Mouse (Mus musculus) mouse trophoblast stem cell (cell line): ENCODE measurements around the gene Uqcr11.

Source experiments
- in situ Hi-C, 2 experiments: fragments of 300-500 bp; cut with MseI, MboI; formaldehyde crosslinking; loops; 2 replicates in 1 of 2; 3 replicates in 1 of 2; pipeline ENCODE4 v1.15.1; 2025

Gene Uqcr11

DNA sequence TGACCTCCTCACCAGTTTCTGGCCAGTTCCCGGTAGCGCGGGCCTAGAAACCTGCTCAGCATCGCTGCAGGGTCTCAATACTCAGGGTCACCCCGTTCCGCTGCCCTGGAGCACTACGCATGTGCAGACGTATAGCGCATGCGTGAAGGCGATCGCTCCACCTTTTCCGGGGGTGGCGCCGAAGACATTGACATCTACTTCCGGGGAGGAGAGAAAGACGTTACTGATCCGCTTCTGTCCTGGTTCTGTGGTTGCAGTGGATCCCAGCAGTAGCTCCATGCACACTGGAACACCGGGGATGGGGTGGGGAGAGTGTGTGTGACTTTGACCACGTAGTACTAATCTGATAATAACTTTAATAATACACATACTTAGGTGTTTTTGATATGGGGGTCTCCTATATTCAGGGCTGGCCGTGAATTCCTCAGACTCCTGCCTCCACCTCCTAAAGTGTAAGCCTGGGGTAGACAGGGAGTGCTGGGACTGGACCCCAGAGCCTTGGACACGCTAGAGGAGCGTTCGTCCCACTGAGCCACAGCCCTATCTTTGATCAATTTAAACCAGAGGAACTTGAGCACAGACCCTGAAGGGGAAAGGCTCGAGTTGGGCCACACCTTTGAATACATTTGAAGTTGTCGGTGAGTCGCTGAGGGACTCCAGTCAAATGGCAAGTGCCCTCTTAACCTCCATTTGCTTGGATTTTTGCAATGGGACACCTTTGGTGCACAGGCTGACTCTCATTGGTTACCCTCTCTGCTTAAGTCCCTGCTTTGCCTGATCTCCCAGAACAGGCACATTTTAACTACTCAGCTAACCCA, at the start of gene Uqcr11:
Uqcr11 (minus strand) TSS at position 147 of the 818 bp plus-strand sequence.
- in situ Hi-C loops = no loop called here

DNA sequence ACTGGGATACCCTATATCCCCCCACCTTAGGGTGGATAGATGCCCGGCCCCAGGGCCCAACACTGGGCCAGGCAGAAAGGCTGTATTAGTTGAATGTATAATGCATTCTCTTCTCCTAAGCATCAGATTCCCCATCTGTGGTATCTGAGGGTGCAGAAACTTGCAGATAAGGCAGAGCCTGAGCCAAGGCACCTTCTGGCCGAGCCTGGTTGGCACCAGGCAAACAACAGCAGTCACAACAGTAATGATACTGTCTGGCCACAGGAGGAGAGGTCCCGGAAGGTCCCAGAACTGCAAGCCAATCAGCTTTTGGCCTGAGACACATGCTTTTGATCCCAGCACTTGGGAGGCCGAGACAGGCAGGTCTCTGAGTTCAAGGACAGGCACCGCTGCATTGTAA, 49.1 kb upstream of the Uqcr11 start:
- in situ Hi-C loops = no loop called here

DNA sequence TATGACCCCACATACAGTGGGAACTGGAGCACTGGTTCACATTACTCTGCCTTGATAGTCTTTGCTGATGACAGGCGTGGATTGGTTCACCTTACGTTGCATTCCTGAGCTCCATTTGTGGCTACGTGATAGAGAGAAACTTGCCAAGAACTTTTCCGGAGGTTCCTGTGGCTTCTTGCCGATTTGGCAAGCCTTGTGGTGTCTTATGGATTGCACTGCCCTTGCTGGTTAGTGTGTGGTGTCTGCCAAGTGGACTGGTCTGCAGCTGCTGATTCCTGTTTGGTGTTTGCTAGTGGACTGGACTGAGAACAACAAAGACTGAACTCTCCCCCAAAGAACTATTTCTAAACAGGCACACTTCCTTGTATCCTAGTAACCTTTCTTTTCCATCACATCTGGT, 48.2 kb upstream of the Uqcr11 start:
- in situ Hi-C loops = no loop called here

DNA sequence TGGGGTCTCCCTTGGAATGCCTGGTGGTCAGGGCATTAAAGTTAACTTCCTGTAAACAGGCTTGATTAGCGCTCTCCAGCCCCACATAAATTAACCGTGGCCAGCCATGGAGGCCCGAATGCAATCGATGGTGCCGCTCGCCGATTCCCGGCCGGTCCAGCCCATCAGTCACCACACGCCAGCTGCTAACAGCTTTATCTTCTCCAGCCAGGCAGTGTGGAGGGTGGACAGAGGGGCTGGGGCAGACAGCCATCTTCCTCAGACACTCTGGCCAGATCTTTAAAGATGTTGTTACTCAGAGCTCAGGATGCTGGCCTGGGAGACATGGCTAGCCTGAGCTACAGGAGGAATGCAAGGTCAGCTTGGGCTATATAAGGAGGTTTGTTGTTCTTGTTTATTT, 47.0 kb upstream of the Uqcr11 start:
- in situ Hi-C loops = no loop called here

DNA sequence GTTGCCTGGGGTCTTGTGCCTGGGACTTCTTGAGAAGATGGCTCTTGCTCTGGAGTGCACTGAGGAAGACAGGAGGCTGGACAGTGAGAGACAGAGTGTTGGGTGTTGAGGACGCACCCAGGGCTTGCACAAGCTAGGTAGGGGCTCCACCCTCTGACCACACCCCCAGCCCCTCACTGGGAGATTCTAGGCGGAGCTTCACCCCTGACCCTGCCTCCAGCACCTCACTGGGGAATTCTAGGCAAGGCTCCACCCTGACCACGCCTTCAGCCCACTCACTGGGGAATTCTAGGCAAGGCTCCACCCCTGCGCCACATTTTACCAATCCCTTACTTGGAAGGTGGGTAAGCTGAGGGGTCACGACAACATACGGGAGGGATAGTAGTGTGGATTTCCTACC, 44.0 kb upstream of the Uqcr11 start:
- in situ Hi-C loops = no loop called here

DNA sequence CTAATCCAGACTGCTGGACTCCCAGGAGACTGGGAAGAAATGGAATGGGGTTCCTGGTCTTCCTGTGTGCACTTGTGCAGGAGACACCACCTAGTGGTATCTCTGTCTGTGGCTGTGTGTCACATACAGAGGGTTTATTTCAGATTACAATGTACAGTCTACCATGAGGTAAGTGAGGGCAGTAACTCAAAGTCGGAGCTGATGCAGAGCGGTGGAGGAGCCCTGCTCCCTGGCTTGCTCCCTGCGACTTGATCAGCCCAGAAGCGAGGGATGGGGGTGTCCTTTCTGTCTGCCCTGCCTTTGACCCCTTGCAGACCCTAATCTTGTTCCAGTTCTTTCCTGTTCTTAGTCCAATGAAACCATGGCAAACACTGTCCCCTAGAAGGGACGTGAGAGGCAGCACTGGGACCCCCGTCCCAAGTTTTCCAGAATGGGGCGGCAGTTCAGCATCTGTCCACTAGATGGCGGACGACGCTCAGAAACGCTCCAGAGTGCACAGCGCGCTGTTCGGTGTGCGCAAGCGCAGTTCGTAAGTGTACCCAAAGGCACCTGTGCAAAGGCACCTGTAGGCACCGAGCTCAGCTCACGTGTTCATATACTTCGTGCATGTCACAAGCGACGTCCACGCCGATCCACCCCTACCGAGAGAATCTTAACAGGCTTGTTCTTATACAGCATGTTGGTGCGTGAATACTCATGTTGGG, 39.4 kb upstream of the Uqcr11 start:
- in situ Hi-C loops = loop anchor here (5.0 kb wide), 1 partner anchor 61 kb away; no protein-coding TSS in a partner anchor

DNA sequence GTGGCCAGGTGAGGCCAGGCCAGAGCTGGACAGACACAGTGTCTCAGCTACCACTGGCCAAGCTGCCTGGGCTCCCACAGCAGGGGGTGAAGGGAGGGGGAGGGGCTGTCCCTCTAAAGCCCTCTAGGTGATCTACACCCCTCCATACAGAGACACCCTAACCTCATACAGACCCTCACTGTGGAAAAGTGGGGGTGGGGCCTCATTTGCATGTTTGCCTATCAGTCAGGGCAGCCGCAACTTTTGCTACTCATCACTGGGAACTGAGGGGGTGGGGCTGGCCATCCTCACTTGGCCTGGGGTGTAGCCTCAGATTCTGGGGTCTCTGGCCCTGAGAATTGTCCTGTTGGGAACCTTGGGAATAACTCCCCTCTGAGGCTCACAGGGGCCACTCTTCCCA, 38.4 kb upstream of the Uqcr11 start:
- in situ Hi-C loops = loop anchor here (5.0 kb wide), 1 partner anchor 62 kb away; no protein-coding TSS in a partner anchor

DNA sequence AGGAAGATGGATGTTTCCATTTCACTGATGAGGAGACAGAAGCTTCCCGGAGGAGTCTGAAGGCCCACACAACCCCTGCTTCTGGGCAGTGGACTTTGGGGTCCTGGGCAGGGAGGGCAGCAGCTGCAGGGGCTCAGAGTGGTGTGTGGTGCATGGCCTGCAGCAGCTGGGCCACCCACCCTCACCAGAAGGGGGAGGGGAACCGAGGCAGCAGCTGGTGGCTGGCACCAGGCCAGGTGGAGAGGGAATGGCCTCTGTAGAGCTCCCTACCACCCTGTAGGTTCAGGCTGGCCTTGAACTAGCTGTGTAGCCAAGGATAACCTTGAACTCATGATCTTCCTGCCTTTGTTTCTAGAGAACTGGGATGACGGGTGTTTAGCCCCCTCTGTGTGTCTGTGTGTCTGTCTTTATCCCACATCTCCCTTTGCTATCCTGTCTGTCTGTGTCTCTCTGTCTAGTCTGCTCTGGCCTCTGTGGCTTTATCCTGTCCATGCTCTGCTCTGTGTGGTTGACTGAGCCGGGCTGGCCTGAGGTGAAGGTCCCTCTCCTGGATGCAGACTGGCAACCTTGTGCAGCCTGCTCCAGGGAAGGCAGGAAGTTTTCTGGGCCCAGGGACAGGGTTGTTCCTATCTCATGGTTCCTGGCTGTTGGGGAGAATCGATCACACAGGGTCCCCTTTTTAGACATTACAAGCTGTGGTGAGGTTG, 37.9 kb upstream of the Uqcr11 start:
- in situ Hi-C loops = loop anchor here (5.0 kb wide), 1 partner anchor 63 kb away; no protein-coding TSS in a partner anchor

DNA sequence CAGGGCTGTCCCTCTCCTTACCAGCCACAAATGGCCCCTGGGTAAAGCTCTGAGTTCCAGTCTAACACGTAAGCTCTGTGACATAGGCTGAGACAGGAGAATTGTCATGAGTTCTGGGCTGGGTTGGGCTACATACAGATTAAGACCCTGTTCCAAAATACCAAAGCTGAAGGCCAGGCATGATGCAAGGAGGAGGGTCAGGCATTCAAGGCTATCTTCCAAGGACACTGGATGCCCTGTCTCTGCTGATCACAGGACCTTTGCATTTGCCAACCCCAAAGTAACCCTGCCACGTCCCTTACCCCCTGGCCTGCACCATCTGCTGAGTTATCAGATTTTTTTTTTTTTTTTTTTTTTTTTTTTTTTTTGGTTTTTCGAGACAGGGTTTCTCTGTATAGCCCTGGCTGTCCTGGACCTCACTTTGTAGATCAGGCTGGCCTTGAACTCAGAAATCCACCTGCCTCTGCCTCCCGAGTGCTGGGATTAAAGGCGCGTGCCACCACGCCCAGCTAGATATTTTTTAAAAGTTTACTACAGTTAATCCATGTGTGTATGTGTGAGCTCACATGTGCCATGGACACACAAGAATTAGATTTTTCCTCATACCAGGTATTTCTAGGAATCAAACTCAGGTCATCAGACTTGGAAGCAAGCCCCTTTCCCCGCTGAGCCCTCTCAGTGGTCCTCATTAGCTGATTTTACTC, 37.1 kb upstream of the Uqcr11 start:
- in situ Hi-C loops = no loop called here

DNA sequence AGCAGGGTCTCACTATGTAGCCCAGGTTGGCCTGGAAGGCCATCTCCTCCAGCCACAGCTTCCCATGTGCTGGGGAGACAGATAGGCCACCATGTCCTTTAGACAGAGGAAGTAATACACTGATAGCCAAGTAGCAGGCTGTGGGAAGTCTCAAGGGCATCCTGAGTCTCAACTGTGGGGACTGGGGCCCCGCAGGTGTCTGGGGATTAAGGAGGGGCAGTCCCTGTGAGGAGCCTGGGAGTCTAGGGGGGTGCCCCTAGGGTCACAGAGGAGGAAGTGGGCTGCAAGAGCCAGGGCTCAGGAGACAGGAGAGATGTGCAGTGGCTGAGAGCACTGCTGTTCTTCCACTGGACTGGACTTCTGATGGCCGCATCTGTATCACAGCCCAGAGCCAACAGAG, 36.4 kb upstream of the Uqcr11 start:
- in situ Hi-C loops = no loop called here

DNA sequence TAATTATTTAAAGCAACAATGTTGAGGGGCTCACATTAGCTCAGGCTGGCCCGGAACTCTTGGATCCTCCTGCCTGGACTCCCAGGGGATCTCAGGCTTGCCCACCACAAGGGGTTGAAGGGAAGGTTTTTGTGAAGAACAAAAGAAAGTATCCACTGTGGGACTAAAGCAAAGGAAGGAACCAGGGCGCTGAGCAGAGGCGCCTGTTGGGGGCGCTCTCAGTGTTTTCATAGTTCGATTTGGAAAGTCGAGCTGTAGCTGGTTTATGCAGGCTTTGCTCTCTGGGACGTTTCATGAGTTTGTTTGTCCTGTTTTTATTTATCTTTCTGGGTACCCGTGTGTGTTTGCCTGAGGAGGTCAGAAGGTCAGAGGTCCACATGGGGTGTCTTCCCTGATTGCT, 35.0 kb upstream of the Uqcr11 start:
- in situ Hi-C loops = no loop called here

DNA sequence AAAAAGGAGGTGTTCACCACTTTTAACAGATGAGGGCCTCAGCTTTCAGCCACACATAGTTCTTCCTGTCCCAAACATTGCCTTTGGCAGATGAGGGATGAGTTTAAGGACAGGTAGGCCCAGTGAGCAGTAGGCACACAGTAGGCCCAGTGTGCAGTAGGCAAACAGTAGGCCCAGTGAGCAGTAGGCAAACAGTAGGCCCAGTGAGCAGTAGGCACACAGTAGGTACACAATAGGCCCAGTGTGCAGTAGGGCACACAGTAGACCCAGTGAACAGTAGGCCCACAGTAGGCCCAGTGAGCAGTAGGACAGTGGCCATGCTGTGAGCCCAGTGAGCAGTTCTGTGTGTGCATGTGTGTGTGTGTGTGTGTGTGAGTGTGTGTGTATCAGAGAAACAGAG, 33.4 kb upstream of the Uqcr11 start:
- in situ Hi-C loops = no loop called here

DNA sequence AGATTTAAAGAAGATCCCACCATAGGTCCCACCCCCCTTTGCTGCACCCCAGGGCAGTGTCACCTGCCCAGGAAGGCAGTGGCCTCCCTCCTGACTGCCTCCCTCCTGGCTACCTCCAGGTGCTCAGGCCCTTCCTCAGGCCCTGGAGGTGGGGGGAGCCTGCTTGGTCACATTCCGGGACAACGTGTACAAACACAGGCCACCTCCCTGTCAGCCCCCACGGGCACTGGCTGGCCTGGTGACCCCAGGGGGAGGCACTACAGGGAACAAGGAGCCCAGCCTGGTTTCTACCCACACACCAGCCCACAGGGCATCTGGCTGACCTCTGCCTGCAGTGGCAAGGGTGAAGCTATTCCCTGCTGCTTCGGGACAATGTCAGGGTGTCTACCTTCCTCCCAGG, 31.3 kb upstream of the Uqcr11 start:
- in situ Hi-C loops = no loop called here

DNA sequence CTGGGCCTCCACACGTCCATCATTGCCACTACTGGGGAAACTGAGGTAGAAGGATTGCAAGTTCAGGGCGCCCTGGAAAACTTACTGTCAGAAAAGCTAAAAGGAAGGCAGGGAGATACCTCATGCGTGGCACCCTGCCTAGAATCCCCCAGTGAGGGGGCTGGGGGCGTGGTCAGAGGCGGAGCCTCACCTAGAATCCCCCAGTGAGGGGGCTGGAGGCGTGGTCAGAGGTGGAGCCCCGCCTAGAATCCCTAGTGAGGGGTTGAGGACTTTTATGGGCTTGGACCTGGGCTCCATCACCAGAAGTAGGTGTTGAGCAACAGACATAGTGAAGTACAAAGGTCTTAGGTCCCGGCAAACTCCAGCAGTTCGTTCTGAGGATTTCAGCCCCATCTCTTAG, 29.6 kb upstream of the Uqcr11 start:
- in situ Hi-C loops = no loop called here

DNA sequence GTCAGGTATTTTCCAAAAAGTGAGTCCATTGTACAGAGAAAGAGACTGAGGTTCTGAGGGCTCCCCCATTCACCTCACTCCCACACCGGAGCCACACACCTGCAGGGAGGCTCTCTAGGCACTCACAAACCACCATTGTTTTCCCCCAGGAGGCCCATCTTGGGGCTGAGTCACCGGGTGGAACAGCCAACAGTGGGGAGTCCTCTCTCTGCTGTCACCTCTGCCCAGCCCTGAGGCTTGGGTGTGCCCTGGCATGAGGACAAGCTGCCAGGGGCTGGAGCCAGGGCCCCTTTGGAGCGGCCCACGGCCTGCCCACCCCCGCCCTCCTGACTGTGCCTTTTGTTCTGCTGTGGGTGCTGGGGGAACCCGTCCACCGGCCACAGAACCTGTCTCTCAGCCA, 29.1 kb upstream of the Uqcr11 start:
- in situ Hi-C loops = no loop called here

DNA sequence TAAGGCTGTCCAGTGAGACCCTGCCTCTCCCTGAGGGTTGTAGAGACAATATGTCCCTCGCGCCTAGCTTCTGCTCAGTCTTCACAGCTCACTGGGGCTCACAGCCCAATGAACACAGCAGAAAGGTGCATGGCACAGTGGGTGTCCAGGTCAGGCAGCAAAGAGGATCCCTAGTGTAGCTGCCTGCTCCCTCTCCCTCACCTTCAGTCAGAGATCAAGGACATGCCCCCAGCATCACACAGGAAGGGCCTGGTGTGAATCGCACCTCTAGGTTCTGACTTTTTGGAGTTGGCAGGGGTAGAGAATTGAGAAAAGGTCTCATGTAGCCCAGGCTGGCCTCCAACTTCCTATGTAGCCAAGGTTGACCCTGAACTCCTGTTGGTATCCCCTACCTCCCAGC, 28.2 kb upstream of the Uqcr11 start:
- in situ Hi-C loops = no loop called here

DNA sequence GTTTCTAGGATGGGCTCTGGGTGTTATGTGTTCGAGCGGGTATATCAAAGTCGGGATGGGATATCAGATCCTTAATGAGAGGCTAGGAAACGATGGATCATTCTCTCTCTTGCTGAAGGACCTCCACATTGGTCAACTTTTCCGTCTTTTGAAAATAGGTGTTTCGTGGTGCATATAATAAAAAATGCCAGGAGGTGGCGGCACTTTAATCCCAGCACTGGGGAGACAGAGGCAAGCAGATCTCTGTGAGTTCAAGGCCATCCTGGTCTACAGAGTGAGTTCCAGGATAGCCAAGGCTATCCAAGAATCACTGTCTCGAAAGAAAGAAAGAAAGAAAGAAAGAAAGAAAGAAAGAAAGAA, 27.6 kb upstream of the Uqcr11 start:
- in situ Hi-C loops = no loop called here

DNA sequence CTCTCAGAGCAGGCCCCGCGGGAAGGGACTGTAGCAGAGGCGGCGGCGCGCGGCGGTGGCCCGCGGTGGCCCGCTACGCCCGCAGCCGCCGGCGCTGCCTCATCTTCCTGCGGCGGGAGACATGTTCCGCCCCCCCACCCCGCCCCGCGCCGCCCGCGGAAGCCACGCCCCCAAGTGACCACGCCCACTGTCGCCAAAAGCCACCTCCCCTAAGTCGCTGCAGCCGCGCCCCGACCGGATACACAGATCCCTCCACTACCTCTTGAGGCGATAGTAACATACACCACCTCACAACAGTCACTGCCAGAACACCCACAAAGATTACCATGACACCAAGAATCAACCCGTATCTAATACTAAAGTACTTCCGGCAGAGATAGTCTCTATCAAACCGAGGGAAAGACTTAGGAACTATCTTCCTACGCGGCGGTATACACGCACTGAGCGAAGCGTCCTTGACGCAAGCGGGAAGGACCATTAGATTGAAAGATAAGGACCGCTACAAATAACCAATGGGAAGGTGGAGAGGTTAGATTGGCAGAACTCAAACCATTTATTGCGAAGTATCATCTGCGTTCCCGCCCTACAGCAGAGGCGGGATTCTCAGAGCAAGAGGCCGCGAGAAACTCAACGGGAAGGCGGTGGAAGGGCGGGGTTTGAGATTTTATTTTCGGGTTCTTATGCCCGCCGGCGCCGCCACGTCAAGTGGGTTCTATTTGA, 27.0 kb upstream of the Uqcr11 start, which contains the start of gene Tcf3:
Tcf3 (minus strand) TSS at position 135 of the 720 bp plus-strand sequence.
- in situ Hi-C loops = no loop called here

DNA sequence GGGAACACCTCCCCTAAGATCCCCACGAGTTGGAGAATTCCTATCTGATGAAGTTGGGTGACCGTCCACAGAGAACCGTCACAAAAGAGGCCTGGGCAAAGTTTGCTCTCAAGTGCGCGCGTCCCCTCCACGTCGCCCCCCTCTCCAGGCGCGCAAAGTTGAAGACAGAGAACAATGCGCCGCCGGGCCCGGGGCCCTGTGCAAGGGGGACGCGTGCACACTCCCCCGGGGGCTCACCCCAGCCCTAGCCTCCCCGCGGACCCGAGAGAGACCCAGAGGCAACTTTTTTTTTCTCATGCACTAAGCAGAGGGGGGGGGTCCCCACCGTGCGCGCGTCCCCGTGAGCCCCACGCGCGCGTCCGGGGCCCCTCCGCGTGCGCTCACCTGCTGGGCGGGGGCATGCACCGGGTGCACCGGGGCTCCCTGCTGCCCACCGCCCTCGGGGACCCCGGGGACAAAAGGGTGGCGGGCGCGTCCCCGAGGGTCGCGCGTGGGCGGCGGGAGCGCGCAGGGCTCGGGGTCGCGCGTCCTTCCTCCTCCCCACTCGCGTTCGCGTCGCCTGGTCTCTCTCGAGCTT, 26.4 kb upstream of the Uqcr11 start:
- in situ Hi-C loops = no loop called here

DNA sequence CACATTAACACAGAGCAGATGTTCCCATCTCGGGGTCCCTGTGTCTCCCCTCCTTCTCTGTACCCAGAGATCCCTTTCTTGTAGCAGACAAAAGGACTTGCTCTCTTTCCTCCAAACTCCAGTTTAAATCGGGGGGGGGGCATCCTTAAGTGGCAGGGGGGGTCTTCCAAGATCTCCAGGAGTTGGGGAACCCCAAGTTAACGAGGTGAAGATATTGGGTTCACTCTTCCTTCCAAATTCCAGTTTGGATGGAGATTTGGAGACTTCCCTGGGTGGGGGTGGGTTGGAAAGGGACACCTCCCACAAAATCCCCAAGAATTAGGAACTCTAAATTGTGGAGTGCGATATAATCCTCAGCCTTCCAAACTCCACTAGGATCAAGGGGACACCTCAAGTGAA, 25.8 kb upstream of the Uqcr11 start:
- in situ Hi-C loops = no loop called here
